Comparison of ENCODE assay signal across 10 mouse cellular contexts in genomic region chr6:31518338-31518698, GRCm38 (mm10). TPM values are rescaled to one million over a fixed set of nuclear protein-coding genes. Genes with fewer than 3 reads are reported as not detected.
A peak's percentile ranks its signal among the peaks of the same experiment; 100 is the strongest.
DNase-seq lines count a peak whose midpoint lies in the region; ATAC-seq and TF ChIP-seq lines count a peak whose summit lies in the region.
"Had no signal": no experiment of that assay in that cellular context is flagged by ENCODE, and none has a peak within 500 bp of the region (broad histone marks: within the 10 kb centered on the region; RNA-seq: fewer than 3 reads in every experiment).

No protein-coding gene starts in this region.

- H3K36me3 ChIP-seq in intestine, postnatal 0 days (ENCODE audit: control insufficient read depth, insufficient read depth) = no peaks in the 10 kb centered on the region; the same call in 1 of the 2 replicates
- no peaks in the 10 kb centered on the region for H3K36me3 ChIP-seq in intestine, embryonic 16.5 days (ENCODE audit: control insufficient read depth, insufficient read depth, low read length)
- peaks cover 26% of the 10 kb centered on the region for H3K36me3 ChIP-seq in forebrain, embryonic 13.5 days (ENCODE audit: poor library complexity, severe bottlenecking)

- peaks cover 4% of the 10 kb centered on the region; the same call in 1 of the 2 replicates for H3K4me1 ChIP-seq in intestine, postnatal 0 days (replicated peaks; ENCODE audit: control insufficient read depth, insufficient read depth, low read length)
- no peaks in the 10 kb centered on the region for H3K4me1 ChIP-seq in intestine, embryonic 16.5 days (ENCODE audit: control insufficient read depth, insufficient read depth, low read length)
- H3K4me1 ChIP-seq in forebrain, embryonic 13.5 days = 0 out of 2 replicates have a peak, but pooled peaks cover 2% of the 10 kb centered on the region

- no peaks in the 10 kb centered on the region for H3K27me3 ChIP-seq in intestine, postnatal 0 days (replicated peaks; ENCODE audit: control insufficient read depth, insufficient read depth, low read length)
- H3K27me3 ChIP-seq in intestine, embryonic 16.5 days (replicated peaks; ENCODE audit: control insufficient read depth, insufficient read depth, low read length) = no peaks in the 10 kb centered on the region
- H3K27me3 ChIP-seq in forebrain, embryonic 13.5 days = no peaks in the 10 kb centered on the region
- H3K27me3 ChIP-seq: hindbrain, embryonic 15.5 days had no signal

- WGBS in intestine, postnatal 0 days = 56% methylated on average over 2 of the region's 2 CpGs
- 74% methylated on average over 2 of the region's 2 CpGs for WGBS in intestine, embryonic 16.5 days
- 88% methylated on average over 2 of the region's 2 CpGs for WGBS in forebrain, embryonic 13.5 days

- H3K4me2 ChIP-seq in intestine, postnatal 0 days (replicated peaks; ENCODE audit: low read depth) = no peak overlapping the region
- no peak overlapping the region for H3K4me2 ChIP-seq in intestine, embryonic 16.5 days (ENCODE audit: low read depth, low read length)
- H3K4me2 ChIP-seq in forebrain, embryonic 13.5 days = no peak overlapping the region
- H3K4me2 ChIP-seq: hindbrain, embryonic 15.5 days had no signal

- no peaks in the 10 kb centered on the region for H3K9me3 ChIP-seq in intestine, postnatal 0 days (ENCODE audit: control insufficient read depth)
- no peaks in the 10 kb centered on the region for H3K9me3 ChIP-seq in intestine, embryonic 16.5 days (ENCODE audit: control insufficient read depth, low read length)
- H3K9me3 ChIP-seq in forebrain, embryonic 13.5 days (replicated peaks) = no peaks in the 10 kb centered on the region
- H3K9me3 ChIP-seq: hindbrain, embryonic 15.5 days had no signal

- peak; percentile 56 for DNase-seq in adrenal gland, postnatal 25 days
- peak; percentile 51 for DNase-seq in heart, postnatal 4 days
- peak; percentile 49 to 63 for DNase-seq in lung, postnatal 4 days
- no peak for DNase-seq in layer of hippocampus, adult 8-10 months (ENCODE audit: low spot score in 2 of 2)
- DNase-seq in frontal cortex, postnatal 25 days (ENCODE audit: low spot score in 2 of 2) = no peak
- DNase-seq: cerebellum, postnatal 25 days had no signal

- no peak for TF ChIP-seq CTCF in intestine, postnatal 0 days (IDR thresholded peaks at IDR 0.05; ENCODE audit: low read depth)

- H3K27ac ChIP-seq in intestine, postnatal 0 days (ENCODE audit: low read depth, low read length) = peak overlapping the region; percentile 17; the same call in 1 of the 2 replicates
- H3K27ac ChIP-seq in intestine, embryonic 16.5 days (ENCODE audit: low read length) = no peak overlapping the region
- no peak overlapping the region for H3K27ac ChIP-seq in forebrain, embryonic 13.5 days
- H3K27ac ChIP-seq: hindbrain, embryonic 15.5 days had no signal

- no peak overlapping the region for H3K4me3 ChIP-seq in intestine, postnatal 0 days (ENCODE audit: low read depth, low read length)
- no peak overlapping the region for H3K4me3 ChIP-seq in intestine, embryonic 16.5 days (ENCODE audit: low read length)
- no peak overlapping the region for H3K4me3 ChIP-seq in forebrain, embryonic 13.5 days
- H3K4me3 ChIP-seq: hindbrain, embryonic 15.5 days had no signal

- ATAC-seq in intestine, postnatal 0 days = no peak
- ATAC-seq in intestine, embryonic 16.5 days = no peak
- no peak for ATAC-seq in forebrain, embryonic 13.5 days

- no peak overlapping the region for H3K9ac ChIP-seq in intestine, postnatal 0 days (ENCODE audit: low read depth, low read length)
- H3K9ac ChIP-seq in intestine, embryonic 16.5 days (ENCODE audit: low read depth, low read length) = no peak overlapping the region
- no peak overlapping the region for H3K9ac ChIP-seq in forebrain, embryonic 13.5 days
- H3K9ac ChIP-seq: hindbrain, embryonic 15.5 days had no signal

RNA-seq across cellular contexts. Expression of gene Podxl, which starts 45.5 kb away (rescaled TPM):
- 27.9 and 29.0 TPM in 2 replicates for polyA plus RNA-seq in intestine, postnatal 0 days (2015; fragmentation: Nextera tagmentation; extraction: Ambion mirVana)
- 36.2 and 47.4 TPM in 2 replicates for polyA plus RNA-seq in intestine, embryonic 16.5 days (2015; fragmentation: Nextera tagmentation; extraction: Ambion mirVana)
- 36.3 and 41.7 TPM in 2 replicates for total RNA-seq in adrenal gland, postnatal 25 days (2021)
- total RNA-seq in heart, postnatal 4 days (2021) = 10 to 100 TPM; 68.6 to 78.1 TPM
- 10 to 100 TPM; 17.8 to 20.8 (median 18.8) TPM for total RNA-seq in layer of hippocampus, adult 8-10 months (2022)
- polyA plus RNA-seq in forebrain, embryonic 13.5 days (2015; fragmentation: Nextera tagmentation; extraction: Ambion mirVana) = 13.2 and 15.9 TPM in 2 replicates

Comparison
In these comparisons a context has a peak if more than half of its experiments do, and no peak if none do; other contexts are left out.
1. DNase-seq: peak in adrenal gland, postnatal 25 days (single experiment), heart, postnatal 4 days (single experiment) and lung, postnatal 4 days (2 of 2); none in layer of hippocampus, adult 8-10 months (0 of 2) and frontal cortex, postnatal 25 days (0 of 2).